Mouse (Mus musculus) thymus, adult 18-20 months (tissue): ENCODE measurements at regions not wholly inside any gene's neighbourhood (a gene's known extent, or its start where the extent isn't known, plus 50 kb on each side); places are given as distances from the start of the nearest gene placed in this dataset.

Experiments used
- DNase-seq, 2 experiments: peaks; one replicate each; pipeline ENCODE4 v3.0.0; 2022; ENCODE audit warnings: mixed read lengths in 2 of 2

- DNase-seq = no peak
Observed at GRCm38 (mm10) chr10:20776640-20777413, 51.9 kb upstream of the Pde7b start.

- DNase-seq = no peak
Observed at GRCm38 (mm10) chr10:20775731-20776429, 51.0 kb upstream of the Pde7b start.
